8 mouse cellular contexts compared by ENCODE assay signal in genomic region chr2:71117797-71118708, GRCm38 (mm10). TPM values are rescaled to one million over a fixed set of nuclear protein-coding genes. Genes with fewer than 3 reads are reported as not detected.
DNase-seq lines count a peak whose midpoint lies in the region; ATAC-seq and TF ChIP-seq lines count a peak whose summit lies in the region.

Cybrd1 (plus strand) TSS chr2:71117923.

- peak within 1 kb of the TSS; percentile 78 for H3K4me2 ChIP-seq in hindbrain, embryonic 16.5 days (ENCODE audit: low read length)
- peak within 1 kb of the TSS; percentile 70 for H3K4me2 ChIP-seq in liver, embryonic 15.5 days

- 2% methylated on average over 56 of the region's 60 CpGs for WGBS in hindbrain, embryonic 16.5 days
- 1% methylated on average over 60 of the region's 60 CpGs for WGBS in liver, embryonic 15.5 days (ENCODE audit: insufficient replicate concordance)
- WGBS in olfactory bulb, adult 2 months: 5% methylated on average over 60 of the region's 60 CpGs

- peaks cover 2% of the 10 kb centered on the region for H3K4me1 ChIP-seq in bone marrow macrophage, adult 2 months (ENCODE audit: control insufficient read depth, insufficient read depth, low read length)
- H3K4me1 ChIP-seq in hindbrain, embryonic 16.5 days (ENCODE audit: control insufficient read depth, insufficient read depth, low read depth, low read length): peaks cover 8% of the 10 kb centered on the region
- H3K4me1 ChIP-seq in liver, embryonic 15.5 days (replicated peaks): peaks cover 11% of the 10 kb centered on the region
- H3K4me1 ChIP-seq in olfactory bulb, adult 2 months (ENCODE audit: control insufficient read depth, insufficient read depth, low read length): peaks cover 11% of the 10 kb centered on the region

- H3K9me3 ChIP-seq in hindbrain, embryonic 16.5 days (ENCODE audit: control insufficient read depth, low read length): no peaks in the 10 kb centered on the region
- H3K9me3 ChIP-seq in liver, embryonic 15.5 days (replicated peaks): no peaks in the 10 kb centered on the region

- peak within 1 kb of the TSS; percentile 61 for H3K4me3 ChIP-seq in bone marrow macrophage, adult 2 months (ENCODE audit: insufficient read depth, low read length)
- H3K4me3 ChIP-seq in hindbrain, embryonic 16.5 days (ENCODE audit: low read length): peak within 1 kb of the TSS; percentile 50
- peak within 1 kb of the TSS; percentile 54 for H3K4me3 ChIP-seq in liver, embryonic 15.5 days (replicated peaks)
- peak within 1 kb of the TSS; percentile 44 for H3K4me3 ChIP-seq in olfactory bulb, adult 2 months (ENCODE audit: insufficient read depth, low read depth, low read length)

- H3K36me3 ChIP-seq in hindbrain, embryonic 16.5 days (ENCODE audit: control insufficient read depth, insufficient read depth, low read length): no peaks in the 10 kb centered on the region
- H3K36me3 ChIP-seq in liver, embryonic 15.5 days (replicated peaks): no peaks in the 10 kb centered on the region

- H3K9ac ChIP-seq in hindbrain, embryonic 16.5 days (ENCODE audit: low read depth, low read length): peak within 1 kb of the TSS; percentile 60
- peak within 1 kb of the TSS; percentile 27; the same call in 1 of the 2 replicates for H3K9ac ChIP-seq in liver, embryonic 15.5 days

- intact Hi-C loops in gastrocnemius, postnatal 14 days (cut with DNase I; ENCODE audit: low total_unique reads): no loop called here

- DNase-seq in layer of hippocampus, postnatal 14 days (ENCODE audit: low spot score in 2 of 2): peak; percentile 22 to 37
- DNase-seq in layer of hippocampus, postnatal 36 days: no peak
- peak; percentile 72 for DNase-seq in gastrocnemius, postnatal 14 days
- DNase-seq in layer of hippocampus, adult 8-10 months (ENCODE audit: low spot score in 2 of 2): no peak

- H3K27me3 ChIP-seq in hindbrain, embryonic 16.5 days (replicated peaks; ENCODE audit: control insufficient read depth, insufficient read depth, low read length): peaks cover 9% of the 10 kb centered on the region
- H3K27me3 ChIP-seq in liver, embryonic 15.5 days: peaks cover 46% of the 10 kb centered on the region

- peak; percentile 66; the same call in 1 of the 2 replicates for ATAC-seq in hindbrain, embryonic 16.5 days
- ATAC-seq in liver, embryonic 15.5 days (ENCODE audit: insufficient read depth): no peak

- TF ChIP-seq CTCF in bone marrow macrophage, adult 2 months (IDR thresholded peaks at IDR 0.05; ENCODE audit: low read depth, low read length): no peak
- TF ChIP-seq CTCF in olfactory bulb, adult 2 months (IDR thresholded peaks at IDR 0.05; ENCODE audit: insufficient read depth, low read depth, low read length): no peak

- TF ChIP-seq POLR2A in bone marrow macrophage, adult 2 months (IDR thresholded peaks at IDR 0.05; ENCODE audit: borderline replicate concordance, low read depth, low read length): no peak
- no peak for TF ChIP-seq POLR2A in olfactory bulb, adult 2 months (IDR thresholded peaks at IDR 0.05; ENCODE audit: insufficient read depth, low read depth, low read length)

- H3K27ac ChIP-seq in bone marrow macrophage, adult 2 months (ENCODE audit: insufficient read depth, low read depth, low read length): no peak within 1 kb of the TSS
- no peak within 1 kb of the TSS for H3K27ac ChIP-seq in hindbrain, embryonic 16.5 days (ENCODE audit: low read depth, low read length)
- no peak within 1 kb of the TSS for H3K27ac ChIP-seq in liver, embryonic 15.5 days (replicated peaks)
- H3K27ac ChIP-seq in olfactory bulb, adult 2 months (ENCODE audit: insufficient read depth, low read depth, low read length): no peak within 1 kb of the TSS

RNA-seq across cellular contexts. Expression of gene Cybrd1, which starts in this region (rescaled TPM):
- 10 to 100 TPM in 1 of 2 experiments, 1 to 10 TPM in 1; 10.0 to 10.3 TPM for total RNA-seq in layer of hippocampus, postnatal 14 days (2021)
- 1 to 10 TPM; 3.7 to 4.0 TPM for total RNA-seq in layer of hippocampus, postnatal 36 days (2021)
- polyA plus RNA-seq in bone marrow macrophage, adult 2 months (2012; ENCODE audit: insufficient read depth, insufficient read length, missing spikeins): not detected in 2 replicates
- total RNA-seq in gastrocnemius, postnatal 14 days (2021): 1 to 10 TPM; 1.9 to 2.0 TPM
- polyA plus RNA-seq in hindbrain, embryonic 16.5 days (2015; fragmentation: Nextera tagmentation; extraction: Ambion mirVana): 5.5 and 5.9 TPM in 2 replicates
- 1.1 and 1.4 TPM in 2 replicates for polyA plus RNA-seq in liver, embryonic 15.5 days (2015; fragmentation: Nextera tagmentation; extraction: Ambion mirVana)
- polyA plus RNA-seq in olfactory bulb, adult 2 months (2012; ENCODE audit: insufficient read depth, insufficient read length, low replicate concordance, missing spikeins): not detected in 2 replicates
- 1 to 10 TPM; 2.6 to 7.7 (median 4.7) TPM for total RNA-seq in layer of hippocampus, adult 8-10 months (2022)

Comparison
In these comparisons a context has a peak if more than half of its experiments do, and no peak if none do; other contexts are left out.
1. DNase-seq: peak in layer of hippocampus, postnatal 14 days (2 of 2) and gastrocnemius, postnatal 14 days (single experiment); none in layer of hippocampus, postnatal 36 days (0 of 2) and layer of hippocampus, adult 8-10 months (0 of 2).
2. Peak in every context shown above with its lines, with median percentiles within 50 percentile points of each other: H3K4me3 ChIP-seq.